Mouse (Mus musculus) CH12.LX (cell line): ENCODE measurements at regions not wholly inside any gene's neighbourhood (a gene's known extent, or its start where the extent isn't known, plus 50 kb on each side); places are given as distances from the start of the nearest gene placed in this dataset.

Experiments
- DNase-seq: peaks from one replicate; pipeline ENCODE4 v3.0.0-alpha.2; 2013; ENCODE audit errors: extremely low read depth
- H3K27ac ChIP-seq: 2 replicates; pipeline ENCODE4 v1.5.1; 2012; ENCODE audit warnings: low read depth, mild to moderate bottlenecking, control low read depth, moderate library complexity; ENCODE audit not compliant: insufficient read depth
- H3K27me3 ChIP-seq: replicated peaks from 2 replicates; pipeline ENCODE3; 2012; ENCODE audit warnings: inconsistent platforms
- H3K36me3 ChIP-seq, 2 experiments: replicated peaks in 1 of 2; 2 replicates each; pipeline versions ENCODE3 to v1.6.1; 2012; ENCODE audit warnings: inconsistent platforms in 1 of 2, low read length in 1 of 2, mild to moderate bottlenecking in 1 of 2, mixed read lengths in 1 of 2, moderate library complexity in 1 of 2; ENCODE audit not compliant: control insufficient read depth in 1 of 2, insufficient read depth in 1 of 2
- H3K4me1 ChIP-seq, 2 experiments: 2 replicates each; pipeline ENCODE4 v1.6.1; 2012; ENCODE audit warnings: inconsistent platforms in 1 of 2, moderate library complexity in 1 of 2; ENCODE audit not compliant: insufficient read depth in 2 of 2, control insufficient read depth in 1 of 2
- H3K4me2 ChIP-seq: 2 replicates; pipeline ENCODE4 v1.6.1; 2012; ENCODE audit warnings: low read depth, mild to moderate bottlenecking, control low read depth; ENCODE audit not compliant: poor library complexity, insufficient read depth, severe bottlenecking
- H3K4me3 ChIP-seq, 3 experiments: fragments of 150-350 bp in 1 of 3; sonication (generic) in 1 of 3; replicated peaks in 1 of 3; 2 replicates each; pipeline versions ENCODE3 to v1.5.1; 2011 to 2012; ENCODE audit warnings: low read depth in 2 of 3, low read length in 2 of 3, mild to moderate bottlenecking in 2 of 3, moderate library complexity in 2 of 3, control low read depth in 1 of 3, improper control_type of control experiment in 1 of 3, inconsistent platforms in 1 of 3, mixed read lengths in 1 of 3; ENCODE audit not compliant: poor library complexity in 1 of 3
- H3K79me2 ChIP-seq: replicated peaks from 2 replicates; pipeline ENCODE4 v1.6.1; 2012; ENCODE audit warnings: mild to moderate bottlenecking, moderate library complexity; ENCODE audit not compliant: control insufficient read depth, poor library complexity, insufficient read depth, severe bottlenecking; ENCODE audit errors: extremely low read depth
- H3K9ac ChIP-seq: 2 replicates; pipeline ENCODE4 v1.6.1; 2012; ENCODE audit warnings: low read depth, mild to moderate bottlenecking, control low read depth, moderate library complexity; ENCODE audit not compliant: insufficient read depth
- H3K9me3 ChIP-seq: replicated peaks from 2 replicates; pipeline ENCODE3; 2012; ENCODE audit warnings: low read length, inconsistent platforms, mixed read lengths
- CHD1 ChIP-seq: IDR thresholded peaks from 2 replicates; pipeline ENCODE4 v1.6.1; 2012; ENCODE audit warnings: low read depth, low read length, improper control_type of control experiment, inconsistent platforms
- CTCF ChIP-seq, 2 experiments: IDR thresholded peaks in 1 of 2; conservative IDR thresholded peaks in 1 of 2; 2 replicates each; pipeline ENCODE4 v1.5.1; 2011 to 2012; ENCODE audit warnings: low read depth in 2 of 2, low read length in 2 of 2, improper control_type of control experiment in 1 of 2, inconsistent platforms in 1 of 2, mild to moderate bottlenecking in 1 of 2, moderate library complexity in 1 of 2
- E2F4 ChIP-seq: IDR thresholded peaks from 2 replicates; pipeline ENCODE4 v1.6.1; 2011; ENCODE audit warnings: low read depth, low read length, improper control_type of control experiment; ENCODE audit not compliant: insufficient replicate concordance
- EP300 ChIP-seq: IDR thresholded peaks from 2 replicates; pipeline ENCODE4 v1.6.1; 2011; ENCODE audit warnings: low read length, improper control_type of control experiment
- ETS1 ChIP-seq: conservative IDR thresholded peaks from 2 replicates; pipeline ENCODE4 v1.6.1; 2012; ENCODE audit warnings: low read depth, mild to moderate bottlenecking, inconsistent platforms, low read length, improper control_type of control experiment, moderate library complexity
- GABPA ChIP-seq: IDR thresholded peaks from 2 replicates; pipeline ENCODE4 v1.6.1; 2012; ENCODE audit warnings: low read depth, low read length, improper control_type of control experiment, inconsistent platforms; ENCODE audit not compliant: insufficient replicate concordance
- IRF4 ChIP-seq: IDR thresholded peaks from 2 replicates; pipeline ENCODE4 v1.6.1; 2014; ENCODE audit warnings: low read depth, mild to moderate bottlenecking, inconsistent platforms, low read length, improper control_type of control experiment
- JUN ChIP-seq: IDR thresholded peaks from 2 replicates; pipeline ENCODE4 v1.6.1; 2011; ENCODE audit warnings: low read depth, mild to moderate bottlenecking, low read length, improper control_type of control experiment, moderate library complexity; ENCODE audit not compliant: insufficient read depth
- MAFK ChIP-seq: IDR thresholded peaks from 2 replicates; pipeline ENCODE4 v1.6.1; 2011; ENCODE audit warnings: low read length, improper control_type of control experiment; ENCODE audit not compliant: insufficient replicate concordance
- MAX ChIP-seq: IDR thresholded peaks from 2 replicates; pipeline ENCODE4 v1.6.1; 2011; ENCODE audit warnings: low read length, improper control_type of control experiment
- MAZ ChIP-seq: IDR thresholded peaks from 2 replicates; pipeline ENCODE4 v1.6.1; 2012; ENCODE audit warnings: low read depth, mild to moderate bottlenecking, inconsistent platforms, low read length, improper control_type of control experiment, moderate library complexity
- MXI1 ChIP-seq: IDR thresholded peaks from 2 replicates; pipeline ENCODE4 v1.6.1; 2011; ENCODE audit warnings: mild to moderate bottlenecking, low read depth, low read length, improper control_type of control experiment
- NRF1 ChIP-seq: IDR thresholded peaks from 2 replicates; pipeline ENCODE4 v1.6.1; 2014; ENCODE audit warnings: low read depth, mild to moderate bottlenecking, inconsistent platforms, low read length, improper control_type of control experiment, moderate library complexity
- POLR2A ChIP-seq: IDR thresholded peaks from 2 replicates; pipeline ENCODE4 v1.6.1; 2011; ENCODE audit warnings: low read depth, mild to moderate bottlenecking, improper control_type of control experiment, low read length
- POLR2AphosphoS2 ChIP-seq: IDR thresholded peaks from 2 replicates; pipeline ENCODE4 v1.6.1; 2011; ENCODE audit warnings: low read depth, low read length, improper control_type of control experiment
- RAD21 ChIP-seq: IDR thresholded peaks from 2 replicates; pipeline ENCODE4 v1.6.1; 2011; ENCODE audit warnings: low read depth, mild to moderate bottlenecking, low read length, improper control_type of control experiment, moderate library complexity
- SIN3A ChIP-seq: IDR thresholded peaks from 2 replicates; pipeline ENCODE4 v1.6.1; 2012; ENCODE audit warnings: low read length, improper control_type of control experiment, inconsistent platforms
- SMC3 ChIP-seq: IDR thresholded peaks from 2 replicates; pipeline ENCODE4 v1.6.1; 2011; ENCODE audit warnings: low read depth, low read length, improper control_type of control experiment
- USF1 ChIP-seq: IDR thresholded peaks from 2 replicates; pipeline ENCODE4 v1.6.1; 2014; ENCODE audit warnings: low read depth, mild to moderate bottlenecking, inconsistent platforms, low read length, improper control_type of control experiment
- ZC3H11A ChIP-seq: IDR thresholded peaks from 2 replicates; pipeline ENCODE4 v1.6.1; 2012; ENCODE audit warnings: low read depth, mild to moderate bottlenecking, inconsistent platforms, low read length, improper control_type of control experiment
- ZMIZ1 ChIP-seq: IDR thresholded peaks from 2 replicates; pipeline ENCODE4 v1.6.1; 2012; ENCODE audit warnings: low read depth, mild to moderate bottlenecking, inconsistent platforms, low read length, improper control_type of control experiment
- ZNF384 ChIP-seq: IDR thresholded peaks from 2 replicates; pipeline ENCODE4 v1.6.1; 2012; ENCODE audit warnings: low read depth, low read length, improper control_type of control experiment, inconsistent platforms
- dilution Hi-C: fragments of 300-500 bp; cut with MboI; formaldehyde crosslinking; loops from 2 replicates; pipeline ENCODE4 v1.14.3; 2020; ENCODE audit warnings: low sequenced_read_pairs; ENCODE audit not compliant: extremely low pct_unique_long_range_greater_than_20kb, extremely low pct_ligation_motif_present
- in situ Hi-C: fragments of 300-500 bp; cut with MboI; formaldehyde crosslinking; loops from 3 replicates; pipeline ENCODE4 v1.14.3; 2019; ENCODE audit warnings: low sequenced_read_pairs, low pct_ligation_motif_present, low pct_unique_long_range_greater_than_20kb, mixed read lengths

DNA sequence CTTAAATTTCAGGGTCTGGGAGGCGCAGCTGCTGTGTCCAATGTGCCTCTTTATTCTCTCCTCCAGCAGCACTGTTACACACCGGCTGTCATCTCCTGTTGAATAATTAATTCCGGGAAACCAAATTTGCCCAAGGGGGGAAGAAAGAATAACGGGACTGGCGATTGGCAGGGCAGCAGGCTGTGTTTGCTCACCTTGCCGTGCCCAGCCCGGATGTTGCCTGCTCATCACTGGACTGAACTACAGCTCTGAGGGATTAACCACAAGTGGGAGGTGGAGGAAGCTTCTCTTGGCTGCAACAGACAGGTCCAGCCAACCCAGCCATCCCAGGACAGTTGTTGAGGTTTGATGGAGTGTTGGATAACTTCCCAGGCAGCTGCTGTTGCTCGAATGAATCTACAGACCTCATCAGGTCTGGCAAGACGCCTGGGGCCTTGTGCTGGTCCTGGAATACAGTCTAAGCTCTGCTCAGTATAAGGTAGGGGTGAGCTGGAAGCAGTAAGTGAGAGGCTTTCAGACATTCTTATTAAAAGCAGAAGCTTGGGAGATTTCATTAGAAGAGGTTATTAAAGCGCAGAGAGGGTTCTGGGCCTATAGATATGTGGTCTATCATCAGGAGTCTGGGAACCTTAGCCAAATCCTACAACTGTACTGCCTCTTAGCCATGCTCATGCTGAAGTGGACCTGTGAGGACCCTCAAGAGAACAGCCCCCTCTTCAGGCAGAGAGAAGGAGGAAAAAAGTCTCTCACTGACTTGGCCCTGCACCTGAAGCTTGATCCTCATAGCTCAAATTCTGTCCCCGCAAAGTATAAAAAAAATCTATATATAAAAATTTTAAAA is 291.8 kb downstream of the Il20rb start:
- Histone ChIP-seq H3K4me3 (no peak overlapping the region), H3K36me3 (no peaks in the 10 kb centered on the region), H3K27me3 (no peaks in the 10 kb centered on the region)
- DNase-seq, result no peak
- in situ Hi-C loops (no loop called here), dilution Hi-C loops (no loop called here)
- TF ChIP-seq GABPA, result no peak
- no peak for TF ChIP-seq ZNF384
- no peak for TF ChIP-seq ETS1
- no peak for TF ChIP-seq NRF1
- no peak for TF ChIP-seq MAFK
- TF ChIP-seq ZC3H11A, result no peak
- no peak for TF ChIP-seq SMC3
- no peak for TF ChIP-seq CTCF (conservative IDR thresholded peaks at IDR 0.05 in 1 of 2, IDR thresholded peaks at IDR 0.05 in 1 of 2; ENCODE audit: low read depth in 2 of 2, low read length in 2 of 2)
- TF ChIP-seq IRF4, result no peak
- no peak for TF ChIP-seq SIN3A
- TF ChIP-seq EP300, result no peak
- TF ChIP-seq POLR2A, result no peak
- TF ChIP-seq MAZ, result no peak
- TF ChIP-seq, all 38 proteins: peak for 0
- peaks cover 70% of the 10 kb centered on the region for H3K9me3 ChIP-seq
- H3K4me1 ChIP-seq, result no peaks in the 10 kb centered on the region
- H3K27ac ChIP-seq, result no peak overlapping the region
- H3K79me2 ChIP-seq, result no peaks in the 10 kb centered on the region
- no peak overlapping the region for H3K9ac ChIP-seq
- no peak overlapping the region for H3K4me2 ChIP-seq

DNA sequence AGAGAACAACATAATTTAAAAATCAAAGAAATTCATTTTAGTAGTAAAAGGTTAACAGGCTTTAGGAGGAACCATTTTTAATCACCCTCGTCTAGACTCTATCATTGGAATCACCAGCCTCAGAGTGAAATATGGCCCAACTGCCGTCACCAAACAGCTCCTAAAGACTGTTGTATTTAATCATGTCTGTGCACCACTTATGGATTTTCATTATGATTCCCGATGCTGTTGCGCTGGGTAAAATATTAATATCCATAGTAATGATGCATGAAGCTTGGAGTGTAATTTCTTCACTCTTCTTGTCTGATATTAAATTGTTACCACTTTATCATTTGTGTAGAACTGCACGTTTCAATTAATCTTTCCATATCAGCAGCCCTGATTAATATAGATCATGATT is 292.4 kb downstream of the Il20rb start:
- H3K4me3 ChIP-seq, result no peak overlapping the region
- in situ Hi-C loops (no loop called here), dilution Hi-C loops (no loop called here)
- TF ChIP-seq MAFK (no peak), RAD21 (no peak), EP300 (no peak), CHD1 (no peak), POLR2AphosphoS2 (no peak), ZC3H11A (no peak), ZMIZ1 (no peak), JUN (no peak), E2F4 (no peak), MAX (no peak), MXI1 (no peak), ZNF384 (no peak), POLR2A (no peak), ETS1 (no peak), USF1 (no peak)
- TF ChIP-seq, all 38 proteins: peak for 0
- no peaks in the 10 kb centered on the region for H3K27me3 ChIP-seq
- no peak for DNase-seq
- H3K27ac ChIP-seq, result no peak overlapping the region
- H3K4me1 ChIP-seq, result no peaks in the 10 kb centered on the region
- peaks cover 63% of the 10 kb centered on the region for H3K9me3 ChIP-seq
- no peaks in the 10 kb centered on the region for H3K79me2 ChIP-seq
- H3K9ac ChIP-seq, result no peak overlapping the region
- H3K4me2 ChIP-seq, result no peak overlapping the region
- no peaks in the 10 kb centered on the region for H3K36me3 ChIP-seq
